Mouse (Mus musculus) thymus, adult 2 months (tissue): ENCODE measurements around the gene BC049715. TPM values are rescaled to one million over a fixed set of nuclear protein-coding genes. Genes with fewer than 3 reads are reported as not detected.

Source experiments
- DNase-seq: peaks from one replicate; pipeline ENCODE4 v3.0.0; 2021
- H3K27ac ChIP-seq: fragments of 200-500 bp; 2 replicates; pipeline ENCODE4 v1.5.1; 2012; ENCODE audit warnings: low read length, control low read depth; ENCODE audit not compliant: control insufficient read depth, insufficient read depth
- H3K27me3 ChIP-seq: fragments of 200-500 bp; 2 replicates; pipeline ENCODE4 v1.6.1; 2012; ENCODE audit warnings: mild to moderate bottlenecking, low read length, moderate library complexity, mixed read lengths; ENCODE audit not compliant: control insufficient read depth, insufficient read depth
- H3K36me3 ChIP-seq: fragments of 200-500 bp; 2 replicates; pipeline ENCODE4 v1.6.1; 2012; ENCODE audit warnings: mild to moderate bottlenecking, low read length, moderate library complexity; ENCODE audit not compliant: control insufficient read depth, insufficient read depth
- H3K4me1 ChIP-seq: fragments of 200-500 bp; replicated peaks from 2 replicates; pipeline ENCODE4 v1.6.1; 2012; ENCODE audit warnings: low read length; ENCODE audit not compliant: control insufficient read depth, insufficient read depth
- H3K4me3 ChIP-seq: fragments of 200-500 bp; 2 replicates; pipeline ENCODE4 v1.5.1; 2012; ENCODE audit warnings: mild to moderate bottlenecking, low read length, control low read depth, moderate library complexity; ENCODE audit not compliant: control insufficient read depth, insufficient read depth
- CTCF ChIP-seq: fragments of 200-500 bp; IDR thresholded peaks from 2 replicates; pipeline ENCODE4 v1.5.1; 2012; ENCODE audit warnings: mild to moderate bottlenecking, control low read depth, low read length, moderate library complexity, borderline replicate concordance; ENCODE audit not compliant: control insufficient read depth, poor library complexity, insufficient read depth; ENCODE audit errors: extremely low read depth
- POLR2A ChIP-seq: fragments of 200-500 bp; IDR thresholded peaks from 2 replicates; pipeline ENCODE4 v1.6.1; 2012; ENCODE audit warnings: mild to moderate bottlenecking, low read length, control low read depth, moderate library complexity; ENCODE audit not compliant: control insufficient read depth, poor library complexity, insufficient read depth; ENCODE audit errors: extremely low read depth
- WGBS: fragments of 180-500 bp; shearing (Covaris S2); methylation state at CpG from one replicate; pipeline ENCODE4 v1.1.7; 2018; 5-methylcytosine and 5-hydroxymethylcytosine counted together
- polyA plus RNA-seq: library from polyadenylated mRNA; depleted of rRNA; stranded (reverse); fragments of >200 nt; gene quantifications from 2 replicates; pipeline ENCODE4 v1.2.3, GENCODE M21; 2012; rRNA removed

Gene BC049715
- polyA plus RNA-seq, result 0.86 and 2.3 TPM in 2 replicates

GRCm38 (mm10) chr6:136827516-136827880, at the start of gene BC049715:
TSS of gene BC049715 (plus strand) at chr6:136827626.
- peaks cover 22% of the 10 kb centered on the region for H3K36me3 ChIP-seq
- WGBS, result under 1% methylated on average over 34 of the region's 34 CpGs
- no peak for DNase-seq
- peak within 1 kb of the TSS; percentile 80 for H3K4me3 ChIP-seq
- no peaks in the 10 kb centered on the region for H3K27me3 ChIP-seq
- H3K4me1 ChIP-seq, result peaks cover 14% of the 10 kb centered on the region
- TF ChIP-seq CTCF (no peak), POLR2A (no peak)
- H3K27ac ChIP-seq, result no peak within 1 kb of the TSS

- TF ChIP-seq POLR2A (no peak), CTCF (no peak)
- Histone ChIP-seq H3K27ac (no peak within 1 kb of the TSS), H3K4me1 (no peaks in the 10 kb centered on the region), H3K27me3 (no peaks in the 10 kb centered on the region), H3K36me3 (no peaks in the 10 kb centered on the region), H3K4me3 (no peak within 1 kb of the TSS)
- WGBS, result 88% methylated on average over 20 of the region's 20 CpGs
- DNase-seq, result no peak
Measured at GRCm38 (mm10) chr6:136781377-136781986, 45.9 kb upstream of the BC049715 start, which contains the start of gene Gucy2c. TSS of gene Gucy2c (minus strand) at chr6:136781765.

GRCm38 (mm10) chr6:136782146-136782545, 45.3 kb upstream of the BC049715 start:
- Histone ChIP-seq H3K27me3 (no peaks in the 10 kb centered on the region), H3K27ac (no peak overlapping the region), H3K36me3 (no peaks in the 10 kb centered on the region), H3K4me1 (no peaks in the 10 kb centered on the region), H3K4me3 (no peak overlapping the region)
- 95% methylated on average over 12 of the region's 12 CpGs for WGBS
- no peak for DNase-seq
- no peak for TF ChIP-seq POLR2A
- no peak for TF ChIP-seq CTCF

- no peak for DNase-seq
- no peaks in the 10 kb centered on the region for H3K4me1 ChIP-seq
- no peaks in the 10 kb centered on the region for H3K36me3 ChIP-seq
- WGBS, result 95% methylated on average over 9 of the region's 9 CpGs
- no peak overlapping the region for H3K4me3 ChIP-seq
- H3K27me3 ChIP-seq, result no peaks in the 10 kb centered on the region
- no peak overlapping the region for H3K27ac ChIP-seq
- TF ChIP-seq POLR2A (no peak), CTCF (no peak)
Measured at GRCm38 (mm10) chr6:136782761-136783160, 44.7 kb upstream of the BC049715 start.

- H3K4me1 ChIP-seq, result peaks cover 13% of the 10 kb centered on the region
- no peak for DNase-seq
- H3K4me3 ChIP-seq, result no peak overlapping the region
Measured at GRCm38 (mm10) chr6:136789391-136789971, 37.9 kb upstream of the BC049715 start.

GRCm38 (mm10) chr6:136792884-136793758, 34.3 kb upstream of the BC049715 start:
- Histone ChIP-seq H3K27ac (no peak overlapping the region), H3K4me3 (no peak overlapping the region)

More at GRCm38 (mm10) chr6:136789391-136789971, 37.9 kb upstream of the BC049715 start:
- TF ChIP-seq CTCF, result no peak
- no peak for TF ChIP-seq POLR2A
- H3K27ac ChIP-seq, result no peak overlapping the region; the same call in 1 of the 2 replicates
- WGBS, result 79% methylated on average over 5 of the region's 5 CpGs
- no peaks in the 10 kb centered on the region for H3K36me3 ChIP-seq
- no peaks in the 10 kb centered on the region for H3K27me3 ChIP-seq

More at GRCm38 (mm10) chr6:136792884-136793758, 34.3 kb upstream of the BC049715 start:
- TF ChIP-seq CTCF, result no peak
- no peak for TF ChIP-seq POLR2A
- no peak for DNase-seq
- Histone ChIP-seq H3K4me1 (peaks cover 13% of the 10 kb centered on the region), H3K27me3 (no peaks in the 10 kb centered on the region), H3K36me3 (no peaks in the 10 kb centered on the region)
- 34% methylated on average over 16 of the region's 16 CpGs for WGBS
